Comparison of ENCODE assay signal across 10 mouse cellular contexts in genomic region chr10:39645789-39646628, GRCm38 (mm10). TPM values are rescaled to one million over a fixed set of nuclear protein-coding genes. Genes with fewer than 3 reads are reported as not detected.
DNase-seq lines count a peak whose midpoint lies in the region; ATAC-seq and TF ChIP-seq lines count a peak whose summit lies in the region.
"Had no signal": no experiment of that assay in that cellular context is flagged by ENCODE, and none has a peak within 500 bp of the region (broad histone marks: within the 10 kb centered on the region; RNA-seq: fewer than 3 reads in every experiment).

No protein-coding gene starts in this region.

- WGBS in heart, embryonic 10.5 days = 37% methylated on average over 6 of the region's 6 CpGs
- 38% methylated on average over 6 of the region's 6 CpGs for WGBS in thymus, adult 2 months
- WGBS in intestine, postnatal 0 days = 45% methylated on average over 6 of the region's 6 CpGs
- 26% methylated on average over 6 of the region's 6 CpGs for WGBS in stomach, postnatal 0 days

- 0 out of 2 replicates have a peak overlapping the region, but pooled peaks have one; percentile 13 for H3K4me2 ChIP-seq in intestine, postnatal 0 days (replicated peaks; ENCODE audit: low read depth)
- no peak overlapping the region for H3K4me2 ChIP-seq in stomach, postnatal 0 days (replicated peaks; ENCODE audit: low read depth)

- no peak overlapping the region for H3K4me3 ChIP-seq in heart, embryonic 10.5 days
- H3K4me3 ChIP-seq in thymus, adult 2 months (ENCODE audit: control insufficient read depth, insufficient read depth, low read length) = no peak overlapping the region
- no peak overlapping the region for H3K4me3 ChIP-seq in intestine, postnatal 0 days (ENCODE audit: low read depth, low read length)
- no peak overlapping the region for H3K4me3 ChIP-seq in stomach, postnatal 0 days (ENCODE audit: low read depth, low read length)

- no peak for ATAC-seq in intestine, postnatal 0 days
- ATAC-seq in stomach, postnatal 0 days (ENCODE audit: low FRiP score, low TSS enrichment) = peak; percentile 27; the same call in 1 of the 2 replicates
- no peak for ATAC-seq in megakaryocyte-erythroid progenitor cell, adult 5-6 weeks (replicated peaks; ENCODE audit: low FRiP score, low TSS enrichment, poor library complexity, severe bottlenecking)
- ATAC-seq: inflammation-experienced regulatory T-cells, adult 6 months had no signal

- no peak for TF ChIP-seq POLR2A in thymus, adult 2 months (IDR thresholded peaks at IDR 0.05; ENCODE audit: control insufficient read depth, extremely low read depth, insufficient read depth, low read length, poor library complexity)

- H3K9me3 ChIP-seq in heart, embryonic 10.5 days = no peaks in the 10 kb centered on the region
- no peaks in the 10 kb centered on the region for H3K9me3 ChIP-seq in intestine, postnatal 0 days (ENCODE audit: control insufficient read depth)
- no peaks in the 10 kb centered on the region for H3K9me3 ChIP-seq in stomach, postnatal 0 days (ENCODE audit: control insufficient read depth, low read length)

- peak overlapping the region; percentile 52 for H3K27ac ChIP-seq in heart, embryonic 10.5 days
- no peak overlapping the region for H3K27ac ChIP-seq in thymus, adult 2 months (ENCODE audit: control insufficient read depth, insufficient read depth, low read length)
- peak overlapping the region; percentile 50; the same call in 1 of the 2 replicates for H3K27ac ChIP-seq in intestine, postnatal 0 days (ENCODE audit: low read depth, low read length)
- H3K27ac ChIP-seq in stomach, postnatal 0 days (replicated peaks) = peak overlapping the region; percentile 56

- H3K36me3 ChIP-seq in heart, embryonic 10.5 days = peaks cover 62% of the 10 kb centered on the region
- H3K36me3 ChIP-seq in thymus, adult 2 months (ENCODE audit: control insufficient read depth, insufficient read depth, low read length) = peaks cover 34% of the 10 kb centered on the region
- peaks cover 82% of the 10 kb centered on the region for H3K36me3 ChIP-seq in intestine, postnatal 0 days (ENCODE audit: control insufficient read depth, insufficient read depth)
- H3K36me3 ChIP-seq in stomach, postnatal 0 days (ENCODE audit: control insufficient read depth, insufficient read depth, low read length) = peaks cover 11% of the 10 kb centered on the region

- DNase-seq in heart, embryonic 10.5 days (ENCODE audit: low spot score) = no peak
- DNase-seq in heart, postnatal 36 days = no peak
- DNase-seq in thymus, postnatal 14 days = peak; percentile 26
- DNase-seq in thymus, adult 2 months = no peak
- DNase-seq in stomach, postnatal 0 days (ENCODE audit: low spot score) = no peak
- no peak for DNase-seq in gastrocnemius, adult 8-10 months (ENCODE audit: low spot score in 2 of 2)

- H3K27me3 ChIP-seq in heart, embryonic 10.5 days (ENCODE audit: insufficient read depth, poor library complexity, severe bottlenecking) = no peaks in the 10 kb centered on the region
- H3K27me3 ChIP-seq in thymus, adult 2 months (ENCODE audit: control insufficient read depth, insufficient read depth, low read length) = no peaks in the 10 kb centered on the region
- H3K27me3 ChIP-seq in intestine, postnatal 0 days (replicated peaks; ENCODE audit: control insufficient read depth, insufficient read depth, low read length) = no peaks in the 10 kb centered on the region
- H3K27me3 ChIP-seq in stomach, postnatal 0 days (ENCODE audit: control insufficient read depth, insufficient read depth, low read length) = no peaks in the 10 kb centered on the region
- H3K27me3 ChIP-seq: CH12.LX had no signal

- TF ChIP-seq CTCF in thymus, adult 2 months (IDR thresholded peaks at IDR 0.05; ENCODE audit: borderline replicate concordance, control insufficient read depth, extremely low read depth, insufficient read depth, low read length, poor library complexity) = no peak
- no peak for TF ChIP-seq CTCF in intestine, postnatal 0 days (IDR thresholded peaks at IDR 0.05; ENCODE audit: low read depth)
- TF ChIP-seq CTCF in stomach, postnatal 0 days (IDR thresholded peaks at IDR 0.05; ENCODE audit: low read depth) = no peak

- intact Hi-C loops in heart, postnatal 36 days (cut with DNase I) = no loop called here

- H3K4me1 ChIP-seq in heart, embryonic 10.5 days = peaks cover 17% of the 10 kb centered on the region
- H3K4me1 ChIP-seq in thymus, adult 2 months (replicated peaks; ENCODE audit: control insufficient read depth, insufficient read depth, low read length) = peaks cover 11% of the 10 kb centered on the region
- 0 out of 2 replicates have a peak, but pooled peaks cover 7% of the 10 kb centered on the region for H3K4me1 ChIP-seq in intestine, postnatal 0 days (replicated peaks; ENCODE audit: control insufficient read depth, insufficient read depth, low read length)
- 0 out of 2 replicates have a peak, but pooled peaks cover 3% of the 10 kb centered on the region for H3K4me1 ChIP-seq in stomach, postnatal 0 days (replicated peaks; ENCODE audit: control insufficient read depth, insufficient read depth)

- no peak for TF ChIP-seq EP300 in stomach, postnatal 0 days (optimal IDR thresholded peaks at IDR 0.05)

- H3K9ac ChIP-seq in intestine, postnatal 0 days (ENCODE audit: low read depth, low read length) = no peak overlapping the region
- no peak overlapping the region for H3K9ac ChIP-seq in stomach, postnatal 0 days (ENCODE audit: low read length)

RNA-seq across cellular contexts. Expression of gene Traf3ip2, which starts 33.3 kb away (rescaled TPM):
- 12.6 and 13.7 TPM in 2 replicates for polyA plus RNA-seq in heart, embryonic 10.5 days (2016; fragmentation: Nextera tagmentation; extraction: Ambion mirVana)
- 1 to 10 TPM; 7.2 to 8.0 TPM for total RNA-seq in heart, postnatal 36 days (2021)
- polyA plus RNA-seq in thymus, adult 2 months (2012; rRNA removed) = 20.4 and 21.3 TPM in 2 replicates
- 25.3 and 27.8 TPM in 2 replicates for polyA plus RNA-seq in intestine, postnatal 0 days (2015; fragmentation: Nextera tagmentation; extraction: Ambion mirVana)
- polyA plus RNA-seq in stomach, postnatal 0 days (2015; fragmentation: Nextera tagmentation; extraction: Ambion mirVana) = 19.4 and 24.1 TPM in 2 replicates
- 1.9 and 4.2 TPM in 2 replicates for total RNA-seq in megakaryocyte-erythroid progenitor cell, adult 5-6 weeks (2014; fragmentation: Nextera tagmentation)
- total RNA-seq in megakaryocyte-erythroid progenitor cell, adult 5-6 weeks (2017) = 0.42 and 0.80 TPM in 2 replicates
- total RNA-seq in gastrocnemius, adult 8-10 months (2022) = 1 to 10 TPM; 2.8 to 6.3 (median 4.4) TPM
